Mouse (Mus musculus) CH12.LX (cell line): ENCODE data around the gene Cables2.

ENCODE experiments used
- E2F4 ChIP-seq: IDR thresholded peaks from 2 replicates; pipeline ENCODE4 v1.6.1; 2011; ENCODE audit warnings: low read depth, low read length, improper control_type of control experiment; ENCODE audit not compliant: insufficient replicate concordance
- MAX ChIP-seq: IDR thresholded peaks from 2 replicates; pipeline ENCODE4 v1.6.1; 2011; ENCODE audit warnings: low read length, improper control_type of control experiment
- POLR2A ChIP-seq: IDR thresholded peaks from 2 replicates; pipeline ENCODE4 v1.6.1; 2011; ENCODE audit warnings: low read depth, mild to moderate bottlenecking, improper control_type of control experiment, low read length

- no peak for TF ChIP-seq E2F4
- TF ChIP-seq MAX: no peak
- TF ChIP-seq POLR2A: no peak
Measured at GRCm38 (mm10) chr2:180218677-180219076, 54.6 kb downstream of the Cables2 start.
